Mouse (Mus musculus) forebrain, embryonic 11.5 days (tissue): Measurements from ENCODE around the gene Stard13. TPM values are rescaled to one million over a fixed set of nuclear protein-coding genes. Genes with fewer than 3 reads are reported as not detected.

Experiments
- ATAC-seq: fragments of 200-750 bp; cut with Nextera tagmentation; replicated peaks from 2 replicates; pipeline ENCODE4 v1.8.0; 2017; ENCODE audit warnings: moderate TSS enrichment; ENCODE audit not compliant: low FRiP score
- DNase-seq: peaks from one replicate; pipeline ENCODE4 v3.0.0-alpha.2; 2017; ENCODE audit warnings: low spot score
- H3K27ac ChIP-seq: fragments of 300-500 bp; sonication (generic); 2 replicates; pipeline ENCODE4 v1.5.1; 2014; ENCODE audit warnings: low read depth, low read length
- H3K27me3 ChIP-seq: fragments of 300-500 bp; sonication (generic); 2 replicates; pipeline ENCODE4 v1.6.1; 2014; ENCODE audit warnings: mild to moderate bottlenecking, low read length, mixed read lengths; ENCODE audit not compliant: control insufficient read depth, insufficient read depth
- H3K36me3 ChIP-seq: fragments of 300-500 bp; sonication (generic); 2 replicates; pipeline ENCODE4 v1.6.1; 2014; ENCODE audit warnings: mild to moderate bottlenecking, low read length, moderate library complexity, mixed read lengths; ENCODE audit not compliant: control insufficient read depth, insufficient read depth
- H3K4me1 ChIP-seq: fragments of 300-500 bp; sonication (generic); replicated peaks from 2 replicates; pipeline ENCODE4 v1.6.1; 2014; ENCODE audit warnings: low read length, mixed read lengths; ENCODE audit not compliant: control insufficient read depth, insufficient read depth
- H3K4me2 ChIP-seq: fragments of 300-500 bp; sonication (generic); 2 replicates; pipeline ENCODE4 v1.6.1; 2014; ENCODE audit warnings: low read depth, mild to moderate bottlenecking, low read length, moderate library complexity, mixed read lengths; ENCODE audit not compliant: severe bottlenecking
- H3K4me3 ChIP-seq: fragments of 300-500 bp; sonication (generic); 2 replicates; pipeline ENCODE4 v1.5.1; 2014; ENCODE audit warnings: low read depth, low read length
- H3K9ac ChIP-seq: fragments of 300-500 bp; sonication (generic); 2 replicates; pipeline ENCODE4 v1.6.1; 2014; ENCODE audit warnings: low read length
- H3K9me3 ChIP-seq: fragments of 300-500 bp; sonication (generic); 2 replicates; pipeline ENCODE4 v1.6.1; 2016; ENCODE audit warnings: low read length, mixed read lengths; ENCODE audit not compliant: control insufficient read depth
- WGBS: fragments of 180-500 bp; shearing (Covaris S2); extraction: QIAGEN DNeasy Blood & Tissue Kit; methylation state at CpG from one replicate; pipeline ENCODE4 v1.1.7; 2014; 5-methylcytosine and 5-hydroxymethylcytosine counted together
- polyA plus RNA-seq: library from polyadenylated mRNA; unstranded; fragments of >200 nt; fragmentation: Nextera tagmentation; extraction: Ambion mirVana; gene quantifications from 2 replicates; pipeline ENCODE4 v1.2.1, GENCODE M21; 2014

The Stard13 gene
- polyA plus RNA-seq, 1 experiment from 2014 or later, result 2.7 TPM

DNA sequence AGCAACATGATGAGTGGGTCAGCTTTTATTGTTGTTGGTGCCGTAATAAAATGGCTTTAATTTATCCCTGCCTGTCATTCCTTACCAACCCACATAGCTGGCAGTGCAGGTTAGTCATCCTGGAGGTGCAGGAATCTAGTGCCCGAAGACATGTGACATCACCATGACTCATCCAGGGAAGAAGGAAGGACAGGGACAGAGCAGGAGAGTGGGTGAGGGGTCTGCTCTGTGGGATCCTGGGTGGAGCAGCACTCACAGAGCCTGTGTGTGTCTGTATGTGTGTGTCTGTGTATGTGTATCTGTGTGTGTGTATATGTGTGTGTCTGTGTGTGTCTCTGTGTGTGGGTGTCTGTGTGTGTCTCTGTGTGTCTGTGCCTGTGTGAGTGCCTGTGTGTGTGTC lies 237.1 kb downstream of the Stard13 start:
- H3K4me2 ChIP-seq, result no peak overlapping the region
- 84% methylated on average over 2 of the region's 2 CpGs for WGBS
- ATAC-seq, result no peak

DNA sequence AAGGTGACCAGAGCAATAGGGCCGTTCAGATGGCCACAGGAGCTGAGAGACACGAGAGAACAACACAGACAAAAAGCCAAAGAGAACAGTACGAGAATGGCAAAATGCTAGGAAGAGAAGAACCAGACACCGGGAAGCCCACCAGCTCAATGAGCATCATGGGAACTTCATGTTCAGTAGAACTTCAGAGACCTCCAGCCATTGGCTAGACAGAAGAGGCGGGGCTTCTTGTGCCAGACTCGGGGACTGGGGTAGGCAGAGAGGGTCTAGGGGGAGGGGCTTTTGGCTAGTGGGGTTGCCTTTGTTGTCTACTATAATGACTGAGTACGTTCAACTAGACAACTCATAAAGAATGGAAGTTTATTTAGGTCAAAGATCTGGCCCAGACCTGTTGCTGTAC lies 239.5 kb downstream of the Stard13 start:
- H3K9ac ChIP-seq, result no peak overlapping the region
- H3K4me3 ChIP-seq, result no peak overlapping the region
- DNase-seq (no peak), ATAC-seq (no peak)
- no peak overlapping the region for H3K4me2 ChIP-seq
- H3K27ac ChIP-seq, result no peak overlapping the region
- no peaks in the 10 kb centered on the region for H3K27me3 ChIP-seq
- no peaks in the 10 kb centered on the region for H3K4me1 ChIP-seq
- no peaks in the 10 kb centered on the region for H3K36me3 ChIP-seq
- no peaks in the 10 kb centered on the region for H3K9me3 ChIP-seq
- WGBS, result 90% methylated on average over 7 of the region's 7 CpGs

More for the DNA sequence above, 237.1 kb downstream of the Stard13 start:
- no peaks in the 10 kb centered on the region for H3K9me3 ChIP-seq
- H3K27ac ChIP-seq, result no peak overlapping the region
- H3K4me3 ChIP-seq, result no peak overlapping the region
- no peak for DNase-seq
- no peak overlapping the region for H3K9ac ChIP-seq
- no peaks in the 10 kb centered on the region for H3K27me3 ChIP-seq
- no peaks in the 10 kb centered on the region for H3K36me3 ChIP-seq
- no peaks in the 10 kb centered on the region for H3K4me1 ChIP-seq

Other genes starting within 250 kb of the Stard13 start
- not detected in 2 replicates for gene Gm42906, start 194.3 kb upstream of the Stard13 start, polyA plus RNA-seq